Mouse (Mus musculus) forebrain, postnatal 0 days (tissue): ENCODE measurements around the gene Dcdc2a. TPM values are rescaled to one million over a fixed set of nuclear protein-coding genes. Genes with fewer than 3 reads are reported as not detected.

Source experiments
- ATAC-seq: fragments of 200-750 bp; cut with Nextera tagmentation; 2 replicates; pipeline ENCODE4 v1.8.0; 2017; ENCODE audit warnings: mild to moderate bottlenecking, moderate library complexity
- DNase-seq: peaks from one replicate; pipeline ENCODE4 v3.0.0-alpha.2; 2015
- H3K27ac ChIP-seq: fragments of 300-500 bp; sonication (generic); 2 replicates; pipeline ENCODE4 v1.5.1; 2014; ENCODE audit warnings: low read depth, mild to moderate bottlenecking, antibody characterized with exemption, low read length, moderate library complexity, mixed read lengths
- H3K27me3 ChIP-seq: fragments of 300-500 bp; sonication (generic); 2 replicates; pipeline ENCODE4 v1.6.1; 2014; ENCODE audit warnings: mild to moderate bottlenecking, low read length, mixed read lengths; ENCODE audit not compliant: insufficient read depth
- H3K36me3 ChIP-seq: fragments of 300-500 bp; sonication (generic); 2 replicates; pipeline ENCODE4 v1.6.1; 2014; ENCODE audit warnings: mild to moderate bottlenecking, moderate library complexity; ENCODE audit not compliant: insufficient read depth
- H3K4me1 ChIP-seq: fragments of 300-500 bp; sonication (generic); 2 replicates; pipeline ENCODE4 v1.6.1; 2014; ENCODE audit warnings: antibody characterized with exemption; ENCODE audit not compliant: insufficient read depth
- H3K4me2 ChIP-seq: fragments of 300-500 bp; sonication (generic); 2 replicates; pipeline ENCODE4 v1.6.1; 2014; ENCODE audit warnings: low read depth, mild to moderate bottlenecking, moderate library complexity
- H3K4me3 ChIP-seq: fragments of 300-500 bp; sonication (generic); 2 replicates; pipeline ENCODE4 v1.5.1; 2014; ENCODE audit warnings: low read depth, low read length, mixed read lengths
- H3K9ac ChIP-seq: fragments of 300-500 bp; sonication (generic); 2 replicates; pipeline ENCODE4 v1.6.1; 2014; ENCODE audit warnings: mild to moderate bottlenecking
- H3K9me3 ChIP-seq: fragments of 300-500 bp; sonication (generic); 2 replicates; pipeline ENCODE4 v1.6.1; 2016; ENCODE audit warnings: low read length
- CTCF ChIP-seq: sonication (generic); IDR thresholded peaks from 2 replicates; pipeline ENCODE4 v1.5.1; 2016; ENCODE audit warnings: antibody characterized with exemption, control low read depth, low read depth
- WGBS: fragments of 180-500 bp; shearing (Covaris S2); extraction: QIAGEN DNeasy Blood & Tissue Kit; methylation state at CpG from one replicate; pipeline ENCODE4 v1.1.7; 2014; 5-methylcytosine and 5-hydroxymethylcytosine counted together
- polyA plus RNA-seq: library from polyadenylated mRNA; unstranded; fragments of >200 nt; fragmentation: Nextera tagmentation; extraction: Ambion mirVana; gene quantifications from 2 replicates; pipeline ENCODE4 v1.2.1, GENCODE M21; 2015
- total RNA-seq: library from RNA; depleted of rRNA; stranded (reverse); fragments of >200 nt; gene quantifications from 2 replicates; pipeline ENCODE4 v1.2.3, GENCODE M21; 2014

The Dcdc2a gene
- total and polyA plus RNA-seq, 2 experiments from 2014 or later, result 3.2 to 4.8 TPM

- Histone ChIP-seq H3K36me3 (no peaks in the 10 kb centered on the region), H3K27me3 (no peaks in the 10 kb centered on the region), H3K9ac (no peak overlapping the region), H3K4me3 (no peak overlapping the region), H3K4me1 (no peaks in the 10 kb centered on the region), H3K4me2 (no peak overlapping the region), H3K27ac (no peak overlapping the region), H3K9me3 (no peaks in the 10 kb centered on the region)
- no peak for ATAC-seq
- no peak for TF ChIP-seq CTCF
- 100% methylated on average over 2 of the region's 2 CpGs for WGBS
- DNase-seq, result no peak
Observed at GRCm38 (mm10) chr13:25066659-25067058, 10.9 kb downstream of the Dcdc2a start.

GRCm38 (mm10) chr13:25067183-25067582, 11.4 kb downstream of the Dcdc2a start:
- Histone ChIP-seq H3K27ac (no peak overlapping the region), H3K27me3 (no peaks in the 10 kb centered on the region), H3K4me3 (no peak overlapping the region), H3K36me3 (no peaks in the 10 kb centered on the region), H3K9ac (no peak overlapping the region), H3K4me2 (no peak overlapping the region), H3K9me3 (no peaks in the 10 kb centered on the region), H3K4me1 (no peaks in the 10 kb centered on the region)
- DNase-seq, result no peak
- no peak for ATAC-seq
- TF ChIP-seq CTCF, result no peak
- 91% methylated on average over 4 of the region's 4 CpGs for WGBS

- Histone ChIP-seq H3K9me3 (no peaks in the 10 kb centered on the region), H3K4me2 (no peak overlapping the region), H3K27me3 (no peaks in the 10 kb centered on the region), H3K36me3 (no peaks in the 10 kb centered on the region), H3K4me3 (no peak overlapping the region), H3K9ac (no peak overlapping the region), H3K27ac (no peak overlapping the region), H3K4me1 (no peaks in the 10 kb centered on the region)
- DNase-seq (no peak), ATAC-seq (no peak)
- 88% methylated on average over 4 of the region's 4 CpGs for WGBS
- no peak for TF ChIP-seq CTCF
Observed at GRCm38 (mm10) chr13:25069765-25070164, 14.0 kb downstream of the Dcdc2a start.

- no peaks in the 10 kb centered on the region for H3K4me1 ChIP-seq
- no peak overlapping the region for H3K4me2 ChIP-seq
- no peak overlapping the region for H3K27ac ChIP-seq
- H3K9ac ChIP-seq, result no peak overlapping the region
- H3K4me3 ChIP-seq, result no peak overlapping the region
- H3K36me3 ChIP-seq, result no peaks in the 10 kb centered on the region
- DNase-seq, result no peak
- no peaks in the 10 kb centered on the region for H3K27me3 ChIP-seq
- no peaks in the 10 kb centered on the region for H3K9me3 ChIP-seq
- no peak for ATAC-seq
- WGBS, result 88% methylated on average over 4 of the region's 4 CpGs
- no peak for TF ChIP-seq CTCF
Observed at GRCm38 (mm10) chr13:25070791-25071190, 15.0 kb downstream of the Dcdc2a start.

- 39% methylated on average over 7 of the region's 7 CpGs for WGBS
- DNase-seq, result no peak
- peak; percentile 62 for ATAC-seq
Observed at GRCm38 (mm10) chr13:25077262-25077661, 21.5 kb downstream of the Dcdc2a start.

GRCm38 (mm10) chr13:25083144-25083572, 27.4 kb downstream of the Dcdc2a start:
- no peaks in the 10 kb centered on the region for H3K9me3 ChIP-seq
- no peak overlapping the region for H3K4me2 ChIP-seq
- no peak overlapping the region for H3K4me3 ChIP-seq
- H3K27me3 ChIP-seq, result no peaks in the 10 kb centered on the region
- no peak for DNase-seq
- no peak for TF ChIP-seq CTCF
- H3K27ac ChIP-seq, result no peak overlapping the region
- 21% methylated on average over 15 of the region's 15 CpGs for WGBS
- no peak for ATAC-seq
- no peak overlapping the region for H3K9ac ChIP-seq
- H3K36me3 ChIP-seq, result no peaks in the 10 kb centered on the region
- H3K4me1 ChIP-seq, result no peaks in the 10 kb centered on the region

More at GRCm38 (mm10) chr13:25077262-25077661, 21.5 kb downstream of the Dcdc2a start:
- no peaks in the 10 kb centered on the region for H3K9me3 ChIP-seq
- no peak overlapping the region for H3K4me3 ChIP-seq
- H3K9ac ChIP-seq, result no peak overlapping the region
- no peak for TF ChIP-seq CTCF
- no peaks in the 10 kb centered on the region for H3K36me3 ChIP-seq
- H3K27me3 ChIP-seq, result no peaks in the 10 kb centered on the region
- H3K4me1 ChIP-seq, result no peaks in the 10 kb centered on the region
- H3K4me2 ChIP-seq, result no peak overlapping the region
- H3K27ac ChIP-seq, result no peak overlapping the region

- Histone ChIP-seq H3K9me3 (no peaks in the 10 kb centered on the region), H3K36me3 (no peaks in the 10 kb centered on the region), H3K4me2 (no peak overlapping the region), H3K4me1 (no peaks in the 10 kb centered on the region), H3K9ac (no peak overlapping the region), H3K27ac (no peak overlapping the region), H3K4me3 (no peak overlapping the region), H3K27me3 (no peaks in the 10 kb centered on the region)
- no peak for TF ChIP-seq CTCF
- DNase-seq (no peak), ATAC-seq (no peak)
- WGBS, result 92% methylated on average over 7 of the region's 7 CpGs
Observed at GRCm38 (mm10) chr13:25085147-25085546, 29.3 kb downstream of the Dcdc2a start.

GRCm38 (mm10) chr13:25091347-25091746, 35.5 kb downstream of the Dcdc2a start:
- TF ChIP-seq CTCF, result no peak
- Histone ChIP-seq H3K4me1 (no peaks in the 10 kb centered on the region), H3K9ac (no peak overlapping the region), H3K4me3 (no peak overlapping the region), H3K27me3 (no peaks in the 10 kb centered on the region), H3K4me2 (no peak overlapping the region), H3K27ac (no peak overlapping the region), H3K36me3 (no peaks in the 10 kb centered on the region), H3K9me3 (no peaks in the 10 kb centered on the region)
- DNase-seq (no peak), ATAC-seq (no peak)
- WGBS, result 55% methylated on average over 5 of the region's 5 CpGs
